Mouse (Mus musculus): ENCODE data around the gene Abtb2.

DNA sequence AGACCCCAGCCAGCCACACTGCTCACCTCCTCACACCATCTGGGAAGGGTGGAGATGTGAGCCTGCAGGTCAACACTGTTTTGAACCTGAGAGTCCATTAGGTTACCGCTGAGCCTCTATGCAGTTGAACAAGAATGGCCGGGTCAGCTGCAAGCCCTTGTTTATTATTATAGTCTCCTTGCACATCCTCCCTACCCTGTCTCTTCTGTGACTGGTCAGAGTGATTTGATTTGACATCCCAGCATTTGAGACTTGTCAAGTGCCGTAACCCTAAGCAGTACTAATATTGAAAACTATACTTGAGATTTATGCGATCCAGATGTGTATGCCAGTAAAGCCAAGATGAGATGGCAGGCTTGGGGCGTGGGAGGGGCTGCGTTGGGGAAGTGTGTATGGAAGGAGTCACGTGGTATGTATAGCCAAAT lies 65.2 kb downstream of the Abtb2 start:
- TF ChIP-seq CTCF (IDR thresholded peaks at IDR 0.05; ENCODE audit: borderline replicate concordance, insufficient read depth, low read length), result no peak
- TF ChIP-seq POLR2A (IDR thresholded peaks at IDR 0.05; ENCODE audit: low read depth, low read length), result no peak
